In the genomic region with DNA sequence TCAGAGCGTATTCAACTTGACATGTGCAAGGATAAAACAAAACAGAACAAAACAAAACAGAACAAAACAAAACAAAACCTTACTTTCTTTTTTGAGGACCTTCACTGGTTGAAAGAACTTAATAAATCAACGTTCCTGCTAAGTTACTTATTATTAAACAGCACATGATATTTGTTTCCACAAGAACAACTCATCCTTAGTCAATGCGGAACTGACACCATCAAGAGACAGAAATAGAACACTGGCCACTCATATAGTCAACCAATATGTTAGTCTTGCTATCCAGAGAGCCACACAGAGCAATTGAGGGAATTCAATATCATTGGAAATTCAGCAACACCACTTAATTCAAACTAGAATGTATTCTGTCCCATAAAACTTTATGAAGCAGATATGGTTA, we compare ENCODE assay signal across 23 mouse cellular contexts.
DNase-seq lines count a peak whose midpoint lies in the region; ATAC-seq and TF ChIP-seq lines count a peak whose summit lies in the region.
"Had no signal": no experiment of that assay in that cellular context is flagged by ENCODE, and none has a peak within 500 bp of the region (broad histone marks: within the 10 kb centered on the region; RNA-seq: fewer than 3 reads in every experiment).

No protein-coding gene starts in this region.

- no peak overlapping the region for H3ac ChIP-seq in myocyte (ENCODE audit: control insufficient read depth, insufficient read length)

- POLR2A ChIA-PET in Patski (lab: Charles Lee), result no interaction called here

- WGBS in heart, embryonic 13.5 days, result 68% methylated on average over 3 of the region's 3 CpGs
- WGBS in cerebellum, adult 2 months, result 84% methylated on average over 3 of the region's 3 CpGs

- no peak overlapping the region for H3K9ac ChIP-seq in heart, embryonic 13.5 days
- H3K9ac ChIP-seq: embryonic facial prominence, embryonic 13.5 days; embryonic facial prominence, embryonic 15.5 days; forebrain, embryonic 13.5 days; forebrain, embryonic 15.5 days; forebrain, postnatal 0 days had no signal

- CTCF ChIA-PET in Patski (lab: Charles Lee), result no interaction called here

- H3K4me1 ChIP-seq in heart, embryonic 13.5 days, result peaks cover 17% of the 10 kb centered on the region
- H3K4me1 ChIP-seq in cerebellum, adult 2 months (ENCODE audit: control insufficient read depth, insufficient read depth, low read length), result peaks cover 4% of the 10 kb centered on the region; the same call in 1 of the 2 replicates
- H3K4me1 ChIP-seq: embryonic facial prominence, embryonic 13.5 days; embryonic facial prominence, embryonic 15.5 days; forebrain, embryonic 15.5 days had no signal

- H3K4me3 ChIP-seq in heart, embryonic 13.5 days, result no peak overlapping the region
- no peak overlapping the region for H3K4me3 ChIP-seq in myocyte
- H3K4me3 ChIP-seq in cerebellum, adult 2 months (replicated peaks; ENCODE audit: insufficient read depth, low read depth, low read length), result no peak overlapping the region
- H3K4me3 ChIP-seq: embryonic facial prominence, embryonic 13.5 days; embryonic facial prominence, embryonic 15.5 days; erythroblast, embryonic 14.5 days; forebrain, embryonic 13.5 days; forebrain, embryonic 15.5 days had no signal

- H3K79me2 ChIP-seq in myocyte (ENCODE audit: control insufficient read depth, insufficient read depth), result no peaks in the 10 kb centered on the region

- DNase-seq in heart, adult 11 months, result no peak
- peak; percentile 2 for DNase-seq in Patski (ENCODE audit: low read depth, low spot score)
- DNase-seq in gastrocnemius, adult 8-10 months (ENCODE audit: low spot score in 2 of 2), result no peak
- DNase-seq in cerebellum, adult 2 months, result no peak
- DNase-seq: adrenal gland, adult 2 months; adrenal gland, postnatal 10 days; adrenal gland, postnatal 25 days; B cell, adult 2 months; cerebellum, adult 11-12 months; cerebellum, adult 8-10 months; cerebellum, adult 9-11 months; cerebellum, postnatal 14 days; cerebellum, postnatal 36 days; embryo, embryonic 11 days; forebrain, postnatal 0 days had no signal

- no peak for ATAC-seq in heart, embryonic 13.5 days (ENCODE audit: extremely low read depth, insufficient number of reproducible peaks, low FRiP score, low TSS enrichment)
- no peak for ATAC-seq in Patski
- ATAC-seq: CD4-positive, CD25-positive, alpha-beta regulatory T cell, adult 4 months; forebrain, embryonic 13.5 days; forebrain, embryonic 15.5 days; forebrain, postnatal 0 days had no signal

- no peak for TF ChIP-seq CTCF in Patski (IDR thresholded peaks at IDR 0.05)
- TF ChIP-seq CTCF in cerebellum, adult 2 months (IDR thresholded peaks at IDR 0.05; ENCODE audit: borderline replicate concordance, insufficient read depth, low read depth, low read length), result no peak

- no peak for TF ChIP-seq POLR2A in myocyte (IDR thresholded peaks at IDR 0.05; ENCODE audit: insufficient read length, low read depth)
- no peak for TF ChIP-seq POLR2A in cerebellum, adult 2 months (IDR thresholded peaks at IDR 0.05; ENCODE audit: borderline replicate concordance, insufficient read depth, low read length)

- in situ Hi-C loops in Patski (cut with MboI; ENCODE audit: low pct_unique_long_range_greater_than_20kb), result no loop called here

- H3K27me3 ChIP-seq in heart, embryonic 13.5 days (replicated peaks), result no peaks in the 10 kb centered on the region
- H3K27me3 ChIP-seq in Patski (no peaks in the 10 kb centered on the region), myocyte (ENCODE audit: control insufficient read depth, insufficient read depth, insufficient read length) (no peaks in the 10 kb centered on the region)
- H3K27me3 ChIP-seq in cerebellum, adult 2 months (ENCODE audit: control insufficient read depth, insufficient read depth, low read length), result no peaks in the 10 kb centered on the region
- H3K27me3 ChIP-seq: embryonic facial prominence, embryonic 13.5 days; embryonic facial prominence, embryonic 15.5 days; forebrain, embryonic 13.5 days; forebrain, embryonic 15.5 days had no signal

- H3K36me3 ChIP-seq in heart, embryonic 13.5 days, result no peaks in the 10 kb centered on the region
- H3K36me3 ChIP-seq in myocyte (ENCODE audit: control insufficient read depth, insufficient read depth), result no peaks in the 10 kb centered on the region
- H3K36me3 ChIP-seq: embryonic facial prominence, embryonic 13.5 days; embryonic facial prominence, embryonic 15.5 days; forebrain, embryonic 15.5 days had no signal

- H3K4me2 ChIP-seq in heart, embryonic 13.5 days, result no peak overlapping the region
- peak overlapping the region; percentile 25 for H3K4me2 ChIP-seq in myocyte (ENCODE audit: low read depth)
- H3K4me2 ChIP-seq: embryonic facial prominence, embryonic 13.5 days; embryonic facial prominence, embryonic 15.5 days; forebrain, embryonic 13.5 days; forebrain, embryonic 15.5 days had no signal

- H3K9me3 ChIP-seq in heart, embryonic 13.5 days, result no peaks in the 10 kb centered on the region
- H3K9me3 ChIP-seq: embryonic facial prominence, embryonic 13.5 days; embryonic facial prominence, embryonic 15.5 days; forebrain, embryonic 13.5 days; forebrain, embryonic 15.5 days had no signal

- 0 out of 2 replicates have a peak overlapping the region, but pooled peaks have one; percentile 28 for H3K27ac ChIP-seq in heart, embryonic 13.5 days (replicated peaks)
- no peak overlapping the region for H3K27ac ChIP-seq in cerebellum, adult 2 months (ENCODE audit: insufficient read depth, low read length)
- H3K27ac ChIP-seq: embryonic facial prominence, embryonic 13.5 days; embryonic facial prominence, embryonic 15.5 days; forebrain, embryonic 13.5 days; forebrain, embryonic 15.5 days had no signal

TF ChIP-seq in myocyte, 11 proteins besides CTCF, POLR2A, EP300 and RAD21:
- no peak for TF ChIP-seq MYOD1 (IDR thresholded peaks at IDR 0.05; ENCODE audit: control insufficient read depth in 1 of 3, insufficient read length in 2 of 3, low read depth in 2 of 3)
- TF ChIP-seq E2F4 (IDR thresholded peaks at IDR 0.05; ENCODE audit: insufficient read depth), result no peak
- no peak for TF ChIP-seq TCF3 (IDR thresholded peaks at IDR 0.05; ENCODE audit: insufficient read length, low read depth)
- no peak for TF ChIP-seq CEBPB (IDR thresholded peaks at IDR 0.05; ENCODE audit: insufficient read depth, poor library complexity, severe bottlenecking)
- no peak for TF ChIP-seq SRF (IDR thresholded peaks at IDR 0.05; ENCODE audit: control insufficient read depth, insufficient read length, low read depth)
- TF ChIP-seq USF1 (IDR thresholded peaks at IDR 0.05; ENCODE audit: low read depth), result no peak
- no peak for TF ChIP-seq POLR2AphosphoS2 (IDR thresholded peaks at IDR 0.05; ENCODE audit: insufficient read length, low read depth)
- no peak for TF ChIP-seq MYOG (IDR thresholded peaks at IDR 0.05; ENCODE audit: control insufficient read depth in 1 of 3, insufficient read depth in 1 of 3, insufficient read length in 2 of 3, low read depth in 2 of 3)
- no peak for TF ChIP-seq REST (IDR thresholded peaks at IDR 0.05; ENCODE audit: insufficient read depth, insufficient read length)
